Mouse (Mus musculus) hindbrain, embryonic 16.5 days (tissue): ENCODE measurements at regions not wholly inside any gene's neighbourhood (a gene's known extent, or its start where the extent isn't known, plus 50 kb on each side); places are given as distances from the start of the nearest gene placed in this dataset.

Experiments
- ATAC-seq: fragments of 200-750 bp; cut with Nextera tagmentation; 2 replicates; pipeline ENCODE4 v1.8.0; 2017; ENCODE audit warnings: moderate TSS enrichment, moderate library complexity
- H3K27ac ChIP-seq: fragments of 300-500 bp; sonication (generic); 2 replicates; pipeline ENCODE4 v1.5.1; 2014; ENCODE audit warnings: low read depth, mild to moderate bottlenecking, control low read depth, low read length, moderate library complexity
- H3K27me3 ChIP-seq: fragments of 300-500 bp; sonication (generic); replicated peaks from 2 replicates; pipeline ENCODE4 v1.6.1; 2014; ENCODE audit warnings: low read length; ENCODE audit not compliant: control insufficient read depth, insufficient read depth
- H3K36me3 ChIP-seq: fragments of 300-500 bp; sonication (generic); 2 replicates; pipeline ENCODE4 v1.6.1; 2014; ENCODE audit warnings: mild to moderate bottlenecking, low read length, moderate library complexity, mixed read lengths; ENCODE audit not compliant: control insufficient read depth, insufficient read depth
- H3K4me1 ChIP-seq: fragments of 300-500 bp; sonication (generic); 2 replicates; pipeline ENCODE4 v1.6.1; 2014; ENCODE audit warnings: low read depth, low read length; ENCODE audit not compliant: control insufficient read depth, insufficient read depth
- H3K4me2 ChIP-seq: fragments of 300-500 bp; sonication (generic); 2 replicates; pipeline ENCODE4 v1.6.1; 2014; ENCODE audit warnings: mild to moderate bottlenecking, low read length, control low read depth, moderate library complexity
- H3K4me3 ChIP-seq: fragments of 300-500 bp; sonication (generic); 2 replicates; pipeline ENCODE4 v1.5.1; 2014; ENCODE audit warnings: mild to moderate bottlenecking, low read length, control low read depth, moderate library complexity
- H3K9ac ChIP-seq: fragments of 300-500 bp; sonication (generic); 2 replicates; pipeline ENCODE4 v1.6.1; 2014; ENCODE audit warnings: low read depth, mild to moderate bottlenecking, control low read depth, low read length, moderate library complexity
- H3K9me3 ChIP-seq: fragments of 300-500 bp; sonication (generic); 2 replicates; pipeline ENCODE4 v1.6.1; 2014; ENCODE audit warnings: mild to moderate bottlenecking, low read length, moderate library complexity; ENCODE audit not compliant: control insufficient read depth
- WGBS: fragments of 180-500 bp; shearing (Covaris S2); extraction: QIAGEN DNeasy Blood & Tissue Kit; methylation state at CpG from one replicate; pipeline ENCODE4 v1.1.7; 2014; 5-methylcytosine and 5-hydroxymethylcytosine counted together

- H3K4me3 ChIP-seq = no peak overlapping the region
- ATAC-seq = no peak
- 88% methylated on average over 12 of the region's 12 CpGs for WGBS
- no peak overlapping the region for H3K9ac ChIP-seq
- H3K36me3 ChIP-seq = no peaks in the 10 kb centered on the region
- H3K4me1 ChIP-seq = no peaks in the 10 kb centered on the region
- H3K27ac ChIP-seq = no peak overlapping the region
- H3K9me3 ChIP-seq = no peaks in the 10 kb centered on the region
- H3K4me2 ChIP-seq = no peak overlapping the region
- H3K27me3 ChIP-seq = no peaks in the 10 kb centered on the region
Observed at GRCm38 (mm10) chr2:79136619-79137458, 118.4 kb upstream of the Itga4 start.

- H3K9me3 ChIP-seq = no peaks in the 10 kb centered on the region
- no peak overlapping the region for H3K4me3 ChIP-seq
- H3K9ac ChIP-seq = no peak overlapping the region
- no peaks in the 10 kb centered on the region for H3K4me1 ChIP-seq
- no peak for ATAC-seq
- H3K36me3 ChIP-seq = no peaks in the 10 kb centered on the region
- no peak overlapping the region for H3K27ac ChIP-seq
- H3K4me2 ChIP-seq = no peak overlapping the region
- H3K27me3 ChIP-seq = no peaks in the 10 kb centered on the region
- WGBS = 69% methylated on average over 6 of the region's 6 CpGs
Observed at GRCm38 (mm10) chr2:79137694-79138171, 117.5 kb upstream of the Itga4 start.

- Histone ChIP-seq H3K9ac (no peak overlapping the region), H3K4me2 (no peak overlapping the region), H3K4me3 (no peak overlapping the region), H3K27me3 (no peaks in the 10 kb centered on the region), H3K4me1 (no peaks in the 10 kb centered on the region), H3K36me3 (no peaks in the 10 kb centered on the region), H3K27ac (no peak overlapping the region), H3K9me3 (no peaks in the 10 kb centered on the region)
- 92% methylated on average over 8 of the region's 8 CpGs for WGBS
- no peak for ATAC-seq
Observed at GRCm38 (mm10) chr2:79138368-79139109, 116.7 kb upstream of the Itga4 start.

- no peaks in the 10 kb centered on the region for H3K36me3 ChIP-seq
- H3K4me2 ChIP-seq = no peak overlapping the region
- H3K4me1 ChIP-seq = no peaks in the 10 kb centered on the region
- H3K9ac ChIP-seq = no peak overlapping the region
- no peaks in the 10 kb centered on the region for H3K9me3 ChIP-seq
- 78% methylated on average over 7 of the region's 7 CpGs for WGBS
- H3K27me3 ChIP-seq = no peaks in the 10 kb centered on the region
- H3K4me3 ChIP-seq = no peak overlapping the region
- H3K27ac ChIP-seq = no peak overlapping the region
- ATAC-seq = no peak
Observed at GRCm38 (mm10) chr2:79141961-79142360, 113.3 kb upstream of the Itga4 start.

GRCm38 (mm10) chr2:79143196-79143595 is 112.0 kb upstream of the Itga4 start:
- Histone ChIP-seq H3K36me3 (no peaks in the 10 kb centered on the region), H3K4me2 (no peak overlapping the region), H3K9me3 (no peaks in the 10 kb centered on the region), H3K27ac (no peak overlapping the region), H3K4me1 (no peaks in the 10 kb centered on the region), H3K9ac (no peak overlapping the region), H3K27me3 (no peaks in the 10 kb centered on the region), H3K4me3 (no peak overlapping the region)
- 81% methylated on average over 3 of the region's 3 CpGs for WGBS
- no peak for ATAC-seq

- H3K27ac ChIP-seq = no peak overlapping the region
- no peak overlapping the region for H3K4me2 ChIP-seq
- no peaks in the 10 kb centered on the region for H3K9me3 ChIP-seq
- H3K4me3 ChIP-seq = no peak overlapping the region
- H3K36me3 ChIP-seq = no peaks in the 10 kb centered on the region
- ATAC-seq = no peak
- 67% methylated on average over 1 of the region's 1 CpGs for WGBS
- no peaks in the 10 kb centered on the region for H3K4me1 ChIP-seq
- H3K9ac ChIP-seq = no peak overlapping the region
- H3K27me3 ChIP-seq = no peaks in the 10 kb centered on the region
Observed at GRCm38 (mm10) chr2:79145897-79146296, 109.3 kb upstream of the Itga4 start.

- Histone ChIP-seq H3K27me3 (no peaks in the 10 kb centered on the region), H3K4me1 (no peaks in the 10 kb centered on the region), H3K27ac (no peak overlapping the region), H3K4me3 (no peak overlapping the region), H3K9ac (no peak overlapping the region), H3K9me3 (no peaks in the 10 kb centered on the region), H3K36me3 (no peaks in the 10 kb centered on the region), H3K4me2 (no peak overlapping the region)
- ATAC-seq = no peak
- 82% methylated on average over 4 of the region's 4 CpGs for WGBS
Observed at GRCm38 (mm10) chr2:79146563-79146962, 108.7 kb upstream of the Itga4 start.

- H3K9me3 ChIP-seq = no peaks in the 10 kb centered on the region
- H3K27me3 ChIP-seq = no peaks in the 10 kb centered on the region
- no peak overlapping the region for H3K4me3 ChIP-seq
- 66% methylated on average over 3 of the region's 3 CpGs for WGBS
- no peaks in the 10 kb centered on the region for H3K4me1 ChIP-seq
- no peaks in the 10 kb centered on the region for H3K36me3 ChIP-seq
- ATAC-seq = no peak
- no peak overlapping the region for H3K9ac ChIP-seq
- no peak overlapping the region for H3K27ac ChIP-seq
- H3K4me2 ChIP-seq = no peak overlapping the region
Observed at GRCm38 (mm10) chr2:79149012-79149698, 106.1 kb upstream of the Itga4 start.

GRCm38 (mm10) chr2:79151610-79152009 is 103.6 kb upstream of the Itga4 start:
- H3K27me3 ChIP-seq = no peaks in the 10 kb centered on the region
- H3K4me1 ChIP-seq = no peaks in the 10 kb centered on the region
- no peaks in the 10 kb centered on the region for H3K9me3 ChIP-seq
- no peak overlapping the region for H3K9ac ChIP-seq
- no peak overlapping the region for H3K4me3 ChIP-seq
- 84% methylated on average over 4 of the region's 4 CpGs for WGBS
- H3K27ac ChIP-seq = no peak overlapping the region
- H3K4me2 ChIP-seq = no peak overlapping the region
- ATAC-seq = no peak
- H3K36me3 ChIP-seq = no peaks in the 10 kb centered on the region
